Mouse (Mus musculus): ENCODE measurements around the gene Hdac1. TPM values are rescaled to one million over a fixed set of nuclear protein-coding genes. Genes with fewer than 3 reads are reported as not detected.

Gene Hdac1
- 10 to 100 TPM; 10.4 to 97.9 TPM for polyA plus RNA-seq (2012; fragmentation: generic; extraction: Trizol)

DNA sequence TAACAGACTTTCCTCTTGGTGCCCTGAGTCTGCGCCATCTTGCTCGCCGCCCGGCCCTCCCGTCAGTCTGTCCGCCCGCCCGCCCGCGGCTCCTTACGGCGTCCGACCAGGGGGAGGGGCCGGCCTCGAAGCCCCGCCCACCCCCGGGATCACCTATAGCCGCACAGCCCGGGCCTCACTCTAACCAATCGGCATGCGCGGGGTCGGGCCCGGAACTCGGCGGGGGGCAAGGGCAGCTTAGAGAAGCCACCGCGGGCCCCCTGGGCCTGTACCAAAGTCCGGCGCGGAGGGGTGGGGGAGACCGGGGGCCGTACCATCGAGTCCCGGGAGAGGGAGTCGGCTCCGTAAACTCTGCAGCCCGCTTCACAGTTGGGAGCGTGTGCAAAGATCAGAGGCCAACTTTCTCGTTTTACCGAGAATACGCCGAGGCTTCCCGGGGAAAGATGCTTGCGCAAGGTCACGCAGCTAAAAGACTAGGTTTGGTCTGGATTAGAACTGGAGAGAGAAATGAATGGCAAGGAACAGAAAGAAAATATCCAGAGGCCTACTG lies at the start of gene Hdac1:
TSS of gene Hdac1 (minus strand) at position 122 of the 550 bp plus-strand sequence.

DNA sequence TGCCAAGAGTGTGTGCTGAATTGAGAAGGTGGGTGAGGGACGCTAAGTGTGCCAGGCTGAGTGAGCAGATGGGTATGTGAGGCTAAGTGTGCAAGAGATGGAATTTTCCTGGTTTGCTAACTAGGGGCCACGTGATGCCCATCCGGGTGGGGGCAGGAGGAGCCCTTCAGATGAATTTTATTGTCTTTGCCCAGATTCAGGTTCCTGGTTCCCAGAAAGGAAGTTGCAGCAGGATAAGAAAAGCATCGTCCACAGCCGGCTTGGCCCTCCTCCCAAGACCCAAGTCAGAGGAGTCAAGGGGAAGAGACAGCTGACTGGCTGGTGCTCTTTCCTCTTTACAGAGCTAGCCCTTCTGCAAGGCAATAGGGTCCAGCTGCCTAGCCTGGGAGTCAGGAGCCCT lies 36.0 kb upstream of the Hdac1 start, which contains the start of gene Fam167b:
TSS of gene Fam167b (minus strand) at position 84 of the 400 bp plus-strand sequence.

DNA sequence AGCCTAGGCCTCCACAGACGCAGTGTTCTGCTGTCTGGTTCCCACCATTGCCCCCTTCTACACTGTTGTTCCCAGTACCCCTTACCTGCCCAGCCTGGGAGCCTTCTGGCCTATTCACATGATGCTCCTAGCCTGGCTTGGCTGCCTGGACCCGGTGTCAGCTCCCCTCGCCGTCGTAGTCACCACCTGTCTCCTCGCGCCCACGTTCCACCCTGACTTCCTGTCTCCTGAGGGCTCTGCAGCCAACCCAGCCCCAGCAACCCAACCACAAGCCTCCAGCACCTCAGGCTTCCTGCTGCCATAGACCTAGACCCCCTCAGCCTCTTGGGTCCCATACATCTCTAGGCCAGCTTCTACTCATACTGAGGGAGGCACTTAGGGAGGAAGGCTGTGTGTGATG lies 30.9 kb upstream of the Hdac1 start, which contains the start of gene Lck:
TSS of gene Lck (minus strand) at position 212 of the 400 bp plus-strand sequence.

DNA sequence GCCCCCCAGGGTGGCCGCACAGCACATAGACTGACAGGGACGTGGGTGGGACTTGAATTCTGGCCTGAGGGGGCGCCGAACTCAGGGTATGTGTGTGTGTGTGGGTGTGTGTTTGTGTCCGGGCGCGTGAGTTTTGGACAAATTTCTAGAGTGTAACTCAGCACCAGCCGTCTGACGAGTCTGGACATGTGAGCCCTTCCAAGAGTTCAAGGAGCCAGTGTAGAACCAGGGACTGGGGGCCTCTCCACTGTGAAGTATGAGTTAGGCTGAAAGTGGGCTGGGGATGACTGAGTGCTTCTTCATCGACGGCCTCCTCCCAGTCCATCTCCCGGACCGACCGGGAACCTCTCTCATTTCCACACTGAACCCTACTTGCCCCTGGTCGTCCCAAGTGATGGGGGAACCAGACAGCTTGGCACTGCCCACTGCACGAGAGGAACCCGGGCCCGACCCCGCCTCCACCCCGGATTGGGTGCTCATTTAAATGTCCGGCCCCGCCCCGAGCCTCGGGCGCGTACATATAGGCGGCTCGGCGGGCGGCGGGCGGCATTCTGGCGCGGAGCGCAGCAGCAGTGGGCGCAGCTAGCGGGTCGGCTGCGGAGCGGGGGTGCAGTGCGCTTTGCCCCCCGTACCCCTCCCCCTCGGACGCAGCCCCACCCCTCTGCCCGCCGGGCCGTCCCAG lies 29.3 kb downstream of the Hdac1 start, which contains the start of gene Marcksl1:
TSS of gene Marcksl1 (plus strand) at position 496 of the 682 bp plus-strand sequence.

DNA sequence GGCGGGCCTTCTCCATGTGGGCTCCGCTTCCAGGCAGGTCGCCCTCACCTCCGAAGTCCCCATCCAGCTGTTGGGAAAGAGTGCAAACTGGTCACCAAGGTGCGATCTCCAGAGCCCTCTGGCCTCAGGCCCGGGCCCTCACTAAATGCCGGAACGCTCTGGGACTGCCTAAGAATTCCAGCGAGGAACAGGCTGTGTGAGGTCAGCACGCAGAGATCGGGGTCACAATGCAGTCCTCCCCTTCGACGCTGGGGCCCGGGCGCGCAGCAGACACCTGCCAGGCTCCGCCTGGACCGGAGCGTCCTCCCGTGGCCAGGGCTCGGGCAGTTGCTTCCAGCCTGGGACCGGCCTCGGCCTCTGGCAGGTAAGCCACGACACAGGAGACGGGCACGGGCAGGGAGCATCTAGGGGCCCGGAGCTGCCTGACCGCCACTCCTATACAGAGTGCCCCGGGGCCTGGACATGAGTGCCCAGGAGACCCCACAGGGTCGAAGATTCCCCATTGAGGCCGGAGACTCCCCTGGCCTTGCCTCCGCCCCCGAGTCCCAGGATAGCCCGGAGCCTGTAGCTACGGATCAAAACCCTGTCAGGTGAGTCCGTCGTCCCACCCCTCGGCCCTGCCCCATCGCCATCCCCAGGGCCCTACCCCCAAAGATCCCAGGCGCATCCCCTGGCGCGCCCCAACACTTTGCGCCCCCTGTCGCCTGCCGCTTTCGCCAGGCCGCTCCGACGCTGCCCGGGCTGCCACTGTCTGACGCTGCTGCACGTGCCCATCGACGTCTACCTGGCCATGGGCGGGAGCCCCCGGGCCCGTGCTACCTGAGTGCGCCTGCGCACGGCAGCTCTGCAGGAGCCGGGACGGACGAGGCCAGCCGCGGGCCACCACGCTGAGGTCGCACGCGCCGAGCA lies 51.3 kb downstream of the Hdac1 start, which contains the start of the genes Tssk3 and Fam229a:
TSS of gene Tssk3 (minus strand) at position 51 of the 909 bp plus-strand sequence.
TSS of gene Fam229a (plus strand) at position 219 of the 909 bp plus-strand sequence.

Other genes starting within 250 kb of the Hdac1 start
- gene Rbbp4, start 207.3 kb downstream of the Hdac1 start, polyA plus RNA-seq (2012; fragmentation: generic; extraction: Trizol), result 100 to 1,000 TPM in 1 of 2 experiments, 10 to 100 TPM in 1; 91.9 to 133 TPM
- 10 to 100 TPM in 1 of 2 experiments, 1 to 10 TPM in 1; 2.4 to 26.0 TPM for gene Zbtb8os, start 207.0 kb downstream of the Hdac1 start, polyA plus RNA-seq (2012; fragmentation: generic; extraction: Trizol)
- 1 to 10 TPM; 1.4 to 8.8 TPM for gene Zbtb8a, start 164.6 kb downstream of the Hdac1 start, polyA plus RNA-seq (2012; fragmentation: generic; extraction: Trizol)
- under 1 TPM in 1 of 2 experiments, not detected in 1; 0.01 TPM for gene Zbtb8b, start 101.9 kb downstream of the Hdac1 start, polyA plus RNA-seq (2012; fragmentation: generic; extraction: Trizol)
- gene Bsdc1, start 81.1 kb downstream of the Hdac1 start, polyA plus RNA-seq (2012; fragmentation: generic; extraction: Trizol), result 10 to 100 TPM in 1 of 2 experiments, 1 to 10 TPM in 1; 2.2 to 20.7 TPM
- gene Tssk3, start 51.7 kb downstream of the Hdac1 start, polyA plus RNA-seq (2012; fragmentation: generic; extraction: Trizol), result not detected
- gene Fam229a, start 51.5 kb downstream of the Hdac1 start, polyA plus RNA-seq (2012; fragmentation: generic; extraction: Trizol), result under 1 TPM in 1 of 2 experiments, not detected in 1; 0.09 TPM
- gene Marcksl1, start 29.1 kb downstream of the Hdac1 start, polyA plus RNA-seq (2012; fragmentation: generic; extraction: Trizol), result 100 to 1,000 TPM in 1 of 2 experiments, 10 to 100 TPM in 1; 57.5 to 148 TPM
- gene Lck, start 30.9 kb upstream of the Hdac1 start, polyA plus RNA-seq (2012; fragmentation: generic; extraction: Trizol), result under 1 TPM; 0.12 to 0.33 TPM
- gene Fam167b, start 35.8 kb upstream of the Hdac1 start, polyA plus RNA-seq (2012; fragmentation: generic; extraction: Trizol), result under 1 TPM in 1 of 2 experiments, not detected in 1; 0.12 TPM
- gene Eif3i, start 57.9 kb upstream of the Hdac1 start, polyA plus RNA-seq (2012; fragmentation: generic; extraction: Trizol), result 100 to 1,000 TPM; 267 to 601 TPM
- gene Tmem234, start 58.0 kb upstream of the Hdac1 start, polyA plus RNA-seq (2012; fragmentation: generic; extraction: Trizol), result 100 to 1,000 TPM; 192 to 203 TPM
- gene Dcdc2b, start 71.5 kb upstream of the Hdac1 start, polyA plus RNA-seq (2012; fragmentation: generic; extraction: Trizol), result under 1 TPM; 0.27 to 0.48 TPM
- 10 to 100 TPM in 1 of 2 experiments, 1 to 10 TPM in 1; 6.8 to 27.3 TPM for gene Iqcc, start 76.4 kb upstream of the Hdac1 start, polyA plus RNA-seq (2012; fragmentation: generic; extraction: Trizol)
- 10 to 100 TPM in 1 of 2 experiments, 1 to 10 TPM in 1; 8.4 to 46.3 TPM for gene Ccdc28b, start 81.2 kb upstream of the Hdac1 start, polyA plus RNA-seq (2012; fragmentation: generic; extraction: Trizol)
- gene Txlna, start 98.4 kb upstream of the Hdac1 start, polyA plus RNA-seq (2012; fragmentation: generic; extraction: Trizol), result 10 to 100 TPM in 1 of 2 experiments, 1 to 10 TPM in 1; 9.4 to 25.1 TPM
- 10 to 100 TPM in 1 of 2 experiments, 1 to 10 TPM in 1; 5.5 to 16.3 TPM for gene Kpna6, start 130.1 kb upstream of the Hdac1 start, polyA plus RNA-seq (2012; fragmentation: generic; extraction: Trizol)
- gene Tmem39b, start 154.1 kb upstream of the Hdac1 start, polyA plus RNA-seq (2012; fragmentation: generic; extraction: Trizol), result 10 to 100 TPM; 12.8 to 14.4 TPM
- 10 to 100 TPM; 10.8 to 54.5 TPM for gene Khdrbs1, start 199.6 kb upstream of the Hdac1 start, polyA plus RNA-seq (2012; fragmentation: generic; extraction: Trizol)